Mouse (Mus musculus): ENCODE results near the gene Akap8.

Akap8 gene

DNA sequence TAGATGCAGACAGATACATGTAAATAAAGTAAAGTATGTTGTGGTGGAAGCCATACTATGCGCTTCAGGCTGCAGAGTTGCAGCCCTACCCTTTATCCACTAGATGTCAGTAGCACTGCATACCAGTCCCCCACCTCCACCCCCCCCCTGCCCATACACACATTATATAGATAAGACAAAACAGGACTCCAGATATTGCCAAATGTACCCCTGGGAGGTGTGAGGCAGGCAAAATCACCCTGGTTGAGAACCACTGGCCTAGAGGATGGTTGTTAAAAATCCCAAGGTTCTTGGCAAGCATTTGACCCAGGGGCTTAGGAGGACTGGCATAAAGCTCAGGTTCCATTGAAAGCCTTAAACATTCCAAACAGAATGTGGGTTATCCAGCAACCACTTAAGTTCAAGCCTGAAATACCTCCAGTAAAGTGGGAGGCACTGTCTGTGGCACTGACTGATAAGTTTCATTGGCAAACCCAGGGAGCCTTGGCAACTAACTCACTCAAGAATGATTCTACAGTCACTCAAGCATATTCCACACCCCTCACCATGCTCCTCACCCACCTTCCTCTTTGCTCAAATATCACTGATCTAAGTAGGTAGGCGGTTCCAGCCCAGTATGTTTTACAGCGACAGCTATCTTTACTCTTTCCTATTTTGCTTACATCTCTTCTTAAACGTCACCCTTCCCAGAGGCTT, 28.1 kb upstream of the Akap8 start:
- no peak for DNase-seq (ENCODE audit: low spot score)

GRCm38 (mm10) chr17:32348406-32348805, 27.4 kb upstream of the Akap8 start:
- DNase-seq (ENCODE audit: low spot score), result no peak

DNA sequence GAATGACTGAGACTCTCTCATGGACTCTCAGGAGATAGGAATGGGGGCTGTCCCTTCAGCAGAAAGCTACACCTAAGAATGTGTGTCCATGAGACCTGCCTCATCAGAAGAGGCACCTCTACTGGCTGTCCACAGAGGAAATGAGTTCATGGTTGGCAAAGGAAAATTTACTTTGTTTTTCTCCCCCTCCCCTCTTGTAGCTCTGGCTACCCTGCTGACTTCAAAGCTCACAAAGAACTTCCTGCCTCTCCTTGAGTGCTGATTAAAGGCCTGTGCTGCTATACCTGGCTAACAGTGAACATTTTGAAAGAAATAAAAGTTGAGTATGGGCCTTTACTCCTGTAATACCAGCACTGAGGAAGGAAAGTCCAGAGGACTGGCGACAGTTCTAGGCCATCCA, 20.1 kb upstream of the Akap8 start:
- DNase-seq (ENCODE audit: low spot score), result no peak

- DNase-seq (ENCODE audit: low spot score), result no peak
Measured at GRCm38 (mm10) chr17:32340110-32340509, 19.1 kb upstream of the Akap8 start.

DNA sequence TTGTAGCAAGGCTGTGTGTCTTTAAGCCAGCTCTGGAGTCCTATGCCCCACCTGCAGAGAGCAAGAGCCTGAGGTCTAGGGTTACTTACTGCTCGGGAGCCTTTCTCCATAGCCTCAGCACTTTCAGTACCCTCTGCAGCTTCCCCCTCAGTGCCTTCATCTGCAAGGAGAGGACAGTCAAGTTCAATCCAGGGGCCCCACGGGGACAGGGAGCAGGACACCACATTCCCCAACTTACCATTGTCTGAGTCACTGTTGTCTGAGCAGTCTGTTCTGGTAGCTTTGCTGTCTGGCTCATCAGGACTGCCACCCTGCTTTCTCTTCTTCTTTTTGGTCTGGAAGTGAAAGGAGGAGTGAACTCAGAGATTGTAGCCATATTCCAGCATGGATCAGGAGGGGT, 14.8 kb upstream of the Akap8 start:
- DNase-seq (ENCODE audit: low spot score), result no peak

- DNase-seq (ENCODE audit: low spot score), result no peak
Measured at GRCm38 (mm10) chr17:32334921-32335320, 13.9 kb upstream of the Akap8 start.

DNA sequence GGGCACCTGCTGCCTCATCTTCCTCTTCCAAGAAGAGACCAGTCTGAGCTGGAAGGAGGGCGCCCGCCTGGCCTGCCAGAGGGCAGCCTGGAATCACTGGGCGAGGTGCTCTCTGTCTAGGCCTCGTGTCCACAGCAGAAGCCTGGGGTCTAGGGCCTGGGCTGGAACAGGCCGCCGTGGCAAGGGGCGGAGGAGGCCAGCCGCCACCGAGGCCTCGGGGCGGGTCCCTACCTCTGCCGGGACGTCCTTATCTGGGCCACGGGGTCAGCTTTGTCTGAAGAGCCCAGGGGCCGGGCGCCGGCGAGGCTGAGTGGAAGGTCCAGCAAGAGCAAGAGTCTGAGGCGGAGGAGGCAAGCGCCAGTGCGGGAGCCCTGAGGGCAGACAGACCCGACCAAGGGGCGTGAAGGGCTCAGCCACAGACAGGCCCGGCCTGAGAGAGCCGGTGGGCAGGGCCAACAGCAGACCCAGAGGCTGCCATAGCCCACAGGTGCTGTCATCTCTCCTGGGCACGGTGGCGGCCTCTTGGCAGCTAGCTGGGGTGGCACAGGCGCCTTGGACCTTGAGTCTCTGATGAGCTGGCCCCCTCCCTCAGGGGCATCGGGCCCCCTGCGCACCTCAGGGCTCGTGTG, 12.8 kb upstream of the Akap8 start:
- DNase-seq (ENCODE audit: low spot score), result no peak

DNA sequence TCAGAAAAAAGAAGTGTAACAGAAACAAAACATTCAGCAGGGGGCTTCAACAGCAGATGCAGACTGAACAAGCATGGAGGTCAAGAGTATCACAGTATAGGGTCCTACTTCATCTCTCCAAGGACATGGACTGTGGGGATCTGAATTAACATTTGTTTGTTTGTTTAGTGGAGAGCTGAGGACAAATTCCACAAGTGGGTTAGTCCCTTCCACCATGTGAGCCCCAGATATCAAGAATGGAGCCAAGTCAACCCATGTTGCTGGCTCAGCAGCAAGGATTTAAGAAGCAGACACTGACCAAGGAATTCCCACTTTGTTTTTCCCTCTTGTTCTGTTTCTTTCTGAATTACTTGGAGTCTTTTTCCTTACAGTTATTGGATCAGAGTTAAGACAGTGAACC, 6.5 kb upstream of the Akap8 start:
- DNase-seq (ENCODE audit: low spot score), result no peak

- no peak for DNase-seq (ENCODE audit: low spot score)
Measured at GRCm38 (mm10) chr17:32322809-32323208, 1.8 kb upstream of the Akap8 start.

DNA sequence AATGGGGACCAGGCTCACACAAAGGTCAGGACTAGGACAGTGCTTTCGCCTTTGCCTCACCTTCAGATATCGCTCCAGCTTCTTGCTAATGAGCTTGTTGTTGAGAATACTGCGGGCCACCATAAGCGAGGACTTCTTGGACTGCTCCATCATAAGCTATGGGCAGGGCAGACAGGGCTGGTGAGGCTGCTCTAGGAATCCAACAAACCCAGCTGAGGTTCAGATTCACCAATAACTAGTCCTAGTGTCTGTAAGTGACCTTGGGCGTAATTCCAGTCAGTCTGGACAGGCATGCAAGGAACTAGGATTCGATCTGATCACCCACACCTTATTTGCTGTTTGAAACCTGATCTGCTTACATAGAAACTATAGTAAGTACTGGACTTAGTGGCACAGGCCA, 798 bp upstream of the Akap8 start:
- no peak for DNase-seq (ENCODE audit: low spot score)

DNA sequence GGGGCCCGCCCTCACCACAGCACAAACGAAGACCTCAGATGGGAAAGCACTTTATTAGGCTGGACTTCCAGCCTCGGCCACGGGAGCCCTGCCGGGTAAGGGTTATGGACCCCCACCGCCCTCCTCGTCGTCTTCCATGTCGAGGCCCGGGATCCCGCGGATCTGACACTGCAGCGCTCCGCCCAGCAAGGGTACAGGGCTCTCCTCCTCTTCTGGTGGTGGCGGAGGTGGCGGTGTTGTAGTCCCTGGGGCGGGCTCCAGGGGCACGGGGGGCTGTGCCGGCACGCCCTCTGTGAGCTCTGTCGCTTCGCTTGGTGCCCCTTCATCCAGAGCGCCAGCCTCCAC, 324 bp upstream of the Akap8 start:
- DNase-seq (ENCODE audit: low spot score), result no peak

- no peak for DNase-seq (ENCODE audit: low spot score)
Measured at GRCm38 (mm10) chr17:32319950-32320349, 1.1 kb downstream of the Akap8 start.

DNA sequence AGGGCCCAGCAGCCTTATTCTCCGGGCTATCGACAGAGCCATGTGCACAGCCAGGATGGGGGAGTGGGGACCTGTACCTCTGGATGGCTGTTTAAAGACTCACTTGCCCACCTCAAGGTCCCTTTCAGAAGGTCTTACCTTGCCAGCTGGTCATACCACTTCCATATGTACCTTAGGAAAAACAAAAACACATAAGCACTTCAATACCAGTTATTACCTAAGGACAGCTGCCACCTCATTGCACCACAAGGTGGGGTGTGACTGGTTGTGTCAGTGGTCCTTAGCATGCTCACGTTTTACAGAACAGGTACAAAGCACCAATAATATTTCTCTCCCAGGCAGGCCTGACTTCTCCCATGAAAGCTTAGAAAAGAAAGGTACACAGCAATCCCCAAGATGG, 3.3 kb downstream of the Akap8 start:
- DNase-seq (ENCODE audit: low spot score), result no peak

- DNase-seq (ENCODE audit: low spot score), result no peak
Measured at GRCm38 (mm10) chr17:32317032-32317431, 4.0 kb downstream of the Akap8 start.

- no peak for DNase-seq (ENCODE audit: low spot score)
Measured at GRCm38 (mm10) chr17:32315560-32315959, 5.5 kb downstream of the Akap8 start.

- DNase-seq (ENCODE audit: low spot score), result no peak
Measured at GRCm38 (mm10) chr17:32313892-32314291, 7.1 kb downstream of the Akap8 start.

DNA sequence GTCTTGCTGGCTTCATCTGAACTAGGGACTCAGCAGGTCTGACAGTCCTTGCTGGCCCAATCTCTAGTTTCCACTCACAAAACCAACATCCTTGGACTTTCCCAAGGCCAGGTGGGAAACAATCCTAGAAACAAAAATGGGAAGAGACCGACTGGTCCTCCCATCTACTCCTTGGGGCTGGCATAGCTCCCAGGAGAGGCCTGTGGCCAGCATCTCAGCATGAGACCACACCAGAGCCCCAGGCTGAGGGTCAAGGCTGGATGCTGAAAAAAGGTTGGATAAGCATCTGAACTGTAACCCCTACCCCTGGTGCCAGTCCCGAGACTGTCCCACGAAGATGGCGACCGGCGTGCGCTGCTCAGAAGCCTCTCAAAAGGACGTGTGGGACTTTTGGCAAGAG, 8.2 kb downstream of the Akap8 start:
- DNase-seq (ENCODE audit: low spot score), result no peak

DNA sequence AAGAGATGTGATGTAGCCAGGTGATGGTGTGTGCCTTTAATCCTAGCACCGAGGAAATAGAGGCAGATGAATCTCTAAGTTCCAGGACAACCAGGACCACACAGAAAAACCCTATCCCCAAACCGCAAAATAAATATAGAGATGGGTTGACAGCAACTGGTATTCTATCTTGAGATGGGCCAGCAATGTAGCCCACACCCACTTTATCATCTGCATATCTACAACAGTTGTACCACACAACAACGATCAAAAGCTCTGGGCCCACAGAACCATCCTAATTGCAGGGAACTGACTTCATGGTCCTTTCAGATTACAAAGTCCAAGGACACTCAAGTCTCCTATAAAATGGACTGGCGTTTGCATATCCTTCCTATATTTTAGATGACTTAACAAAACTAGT, 13.1 kb downstream of the Akap8 start:
- DNase-seq (ENCODE audit: low spot score), result no peak

DNA sequence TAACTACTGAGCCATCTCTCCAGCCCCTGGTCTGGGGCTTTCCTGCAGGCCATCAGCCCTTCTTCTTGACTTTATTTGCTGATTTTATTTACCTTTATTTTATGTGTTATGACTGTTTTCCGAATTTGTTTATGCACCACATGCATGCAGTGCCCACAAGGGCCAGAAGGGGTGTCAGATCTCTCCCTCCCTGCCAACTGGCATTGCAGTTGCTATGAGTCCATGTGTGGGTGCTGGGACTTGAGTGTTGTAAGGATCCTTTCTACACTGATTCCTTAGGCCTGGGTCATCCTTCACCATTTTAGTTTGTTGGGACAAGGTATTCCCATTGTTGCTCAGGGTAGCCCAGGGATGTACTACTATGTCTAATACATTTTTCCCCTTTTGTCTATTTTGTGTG, 22.9 kb downstream of the Akap8 start:
- DNase-seq (ENCODE audit: low spot score), result no peak

GRCm38 (mm10) chr17:32295901-32296300, 25.1 kb downstream of the Akap8 start:
- no peak for DNase-seq (ENCODE audit: low spot score)

DNA sequence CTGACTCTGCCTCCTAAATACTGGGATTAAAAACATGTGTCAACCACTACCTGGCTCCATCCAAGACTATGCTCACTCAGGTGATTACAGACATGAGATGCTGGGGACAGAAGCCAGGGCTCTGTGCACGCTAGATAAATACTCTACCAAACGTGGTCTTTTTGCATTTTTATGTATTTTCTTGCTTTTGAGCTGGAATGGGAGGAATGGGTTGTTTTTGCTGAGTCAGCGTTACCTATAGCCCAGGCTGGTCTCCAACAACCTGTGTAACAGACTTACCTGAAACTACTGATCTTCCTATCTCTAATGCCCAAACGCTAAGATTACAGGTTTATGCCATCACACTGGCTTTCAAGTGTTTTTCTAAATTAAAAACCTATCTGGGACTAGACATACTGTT, 25.9 kb downstream of the Akap8 start:
- DNase-seq (ENCODE audit: low spot score), result no peak

GRCm38 (mm10) chr17:32285138-32285670, 35.8 kb downstream of the Akap8 start:
- DNase-seq (ENCODE audit: low spot score), result no peak

GRCm38 (mm10) chr17:32284262-32285137, 36.5 kb downstream of the Akap8 start, which contains the start of gene Brd4:
Gene Brd4 (minus strand): TSS chr17:32284722.
- peak; percentile 91 for DNase-seq (ENCODE audit: low spot score)

Measured in testis, postnatal 14 days (tissue).